Mouse (Mus musculus) midbrain, embryonic 11.5 days (tissue): ENCODE results near the gene Afp. TPM values are rescaled to one million over a fixed set of nuclear protein-coding genes. Genes with fewer than 3 reads are reported as not detected.
A peak's percentile ranks its signal among the peaks of the same experiment; 100 is the strongest.

Source experiments
- ATAC-seq: fragments of 200-750 bp; cut with Nextera tagmentation; 2 replicates; pipeline ENCODE4 v1.8.0; 2017; ENCODE audit warnings: moderate TSS enrichment, moderate library complexity; ENCODE audit not compliant: low FRiP score
- DNase-seq: peaks from one replicate; pipeline ENCODE4 v3.0.0; 2015; ENCODE audit warnings: low spot score; ENCODE audit errors: missing footprints
- H3K27ac ChIP-seq: fragments of 300-500 bp; sonication (generic); 2 replicates; pipeline ENCODE4 v1.5.1; 2014; ENCODE audit warnings: low read depth, low read length
- H3K27me3 ChIP-seq: fragments of 300-500 bp; sonication (generic); 2 replicates; pipeline ENCODE4 v1.6.1; 2014; ENCODE audit warnings: mild to moderate bottlenecking, low read length, moderate library complexity, mixed read lengths; ENCODE audit not compliant: control insufficient read depth, insufficient read depth
- H3K36me3 ChIP-seq: fragments of 300-500 bp; sonication (generic); 2 replicates; pipeline ENCODE4 v1.6.1; 2014; ENCODE audit warnings: mild to moderate bottlenecking, low read length, moderate library complexity, mixed read lengths; ENCODE audit not compliant: control insufficient read depth, insufficient read depth
- H3K4me1 ChIP-seq: fragments of 300-500 bp; sonication (generic); 2 replicates; pipeline ENCODE4 v1.6.1; 2014; ENCODE audit warnings: low read length; ENCODE audit not compliant: control insufficient read depth, insufficient read depth
- H3K4me2 ChIP-seq: fragments of 300-500 bp; sonication (generic); 2 replicates; pipeline ENCODE4 v1.6.1; 2014; ENCODE audit warnings: mild to moderate bottlenecking, moderate library complexity
- H3K4me3 ChIP-seq: fragments of 300-500 bp; sonication (generic); 2 replicates; pipeline ENCODE4 v1.5.1; 2014; ENCODE audit warnings: low read depth, low read length
- H3K9ac ChIP-seq: fragments of 300-500 bp; sonication (generic); 2 replicates; pipeline ENCODE4 v1.6.1; 2014; ENCODE audit warnings: low read length
- H3K9me3 ChIP-seq: fragments of 300-500 bp; sonication (generic); 2 replicates; pipeline ENCODE4 v1.6.1; 2016; ENCODE audit warnings: low read length; ENCODE audit not compliant: control insufficient read depth
- WGBS: fragments of 180-500 bp; shearing (Covaris S2); extraction: QIAGEN DNeasy Blood & Tissue Kit; methylation state at CpG from one replicate; pipeline ENCODE4 v1.1.7; 2014; 5-methylcytosine and 5-hydroxymethylcytosine counted together
- polyA plus RNA-seq: library from polyadenylated mRNA; unstranded; fragments of >200 nt; fragmentation: Nextera tagmentation; extraction: Ambion mirVana; gene quantifications from 2 replicates; pipeline ENCODE4 v1.2.1, GENCODE M21; 2014

Gene Afp
- polyA plus RNA-seq, result not detected in 2 replicates

DNA sequence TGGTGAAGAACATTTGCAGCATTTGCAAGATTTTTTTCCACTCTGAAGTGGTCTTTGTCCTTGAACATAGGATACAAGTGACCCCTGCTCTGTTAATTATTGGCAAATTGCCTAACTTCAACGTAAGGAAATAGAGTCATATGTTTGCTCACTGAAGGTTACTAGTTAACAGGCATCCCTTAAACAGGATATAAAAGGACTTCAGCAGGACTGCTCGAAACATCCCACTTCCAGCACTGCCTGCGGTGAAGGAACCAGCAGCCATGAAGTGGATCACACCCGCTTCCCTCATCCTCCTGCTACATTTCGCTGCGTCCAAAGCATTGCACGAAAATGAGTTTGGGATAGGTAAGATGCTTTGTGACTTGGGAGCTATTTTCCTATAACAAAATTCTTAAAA, at the start of gene Afp:
Gene Afp, plus strand, starts transcription at position 220 of the 400 bp plus-strand sequence.
- no peaks in the 10 kb centered on the region for H3K27me3 ChIP-seq
- no peaks in the 10 kb centered on the region for H3K36me3 ChIP-seq
- no peak for ATAC-seq
- no peak within 1 kb of the TSS for H3K4me3 ChIP-seq
- H3K9ac ChIP-seq, result no peak within 1 kb of the TSS
- peak; percentile 14 for DNase-seq
- no peak within 1 kb of the TSS for H3K27ac ChIP-seq
- WGBS, result 87% methylated on average over 7 of the region's 7 CpGs
- H3K4me2 ChIP-seq, result no peak within 1 kb of the TSS
- H3K9me3 ChIP-seq, result no peaks in the 10 kb centered on the region
- H3K4me1 ChIP-seq, result no peaks in the 10 kb centered on the region

DNA sequence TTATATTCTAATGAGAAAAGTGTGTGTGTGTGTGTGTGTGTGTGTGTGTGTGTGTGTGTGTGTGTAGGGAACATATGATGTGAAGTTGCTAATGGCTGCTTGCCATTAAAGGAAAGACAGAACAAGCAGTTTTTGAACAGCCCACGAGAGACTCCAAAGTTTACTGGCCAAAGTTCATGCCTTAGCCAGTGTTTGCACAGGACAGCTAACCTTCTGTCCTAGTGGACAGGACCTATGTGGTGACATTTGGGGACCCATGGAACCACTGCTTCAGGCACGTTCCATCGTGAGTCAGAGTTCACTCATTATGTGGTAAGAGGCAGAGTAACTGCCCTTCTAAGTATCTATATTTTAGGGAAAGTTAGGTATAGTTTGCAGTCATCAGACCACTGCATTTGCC, 43.0 kb upstream of the Afp start:
- ATAC-seq, result no peak
- Histone ChIP-seq H3K27ac (no peak overlapping the region), H3K4me2 (no peak overlapping the region), H3K36me3 (no peaks in the 10 kb centered on the region), H3K4me1 (no peaks in the 10 kb centered on the region), H3K27me3 (no peaks in the 10 kb centered on the region), H3K9me3 (no peaks in the 10 kb centered on the region), H3K9ac (no peak overlapping the region), H3K4me3 (no peak overlapping the region)
- 89% methylated on average over 3 of the region's 3 CpGs for WGBS
- DNase-seq, result no peak

DNA sequence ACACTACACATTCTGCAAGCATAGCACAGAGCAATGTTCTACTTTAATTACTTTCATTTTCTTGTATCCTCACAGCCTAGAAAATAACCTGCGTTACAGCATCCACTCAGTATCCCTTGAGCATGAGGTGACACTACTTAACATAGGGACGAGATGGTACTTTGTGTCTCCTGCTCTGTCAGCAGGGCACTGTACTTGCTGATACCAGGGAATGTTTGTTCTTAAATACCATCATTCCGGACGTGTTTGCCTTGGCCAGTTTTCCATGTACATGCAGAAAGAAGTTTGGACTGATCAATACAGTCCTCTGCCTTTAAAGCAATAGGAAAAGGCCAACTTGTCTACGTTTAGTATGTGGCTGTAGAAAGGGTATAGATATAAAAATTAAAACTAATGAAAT, 40.6 kb upstream of the Afp start:
- Histone ChIP-seq H3K9ac (no peak overlapping the region), H3K4me2 (no peak overlapping the region), H3K27ac (no peak overlapping the region), H3K27me3 (no peaks in the 10 kb centered on the region), H3K36me3 (no peaks in the 10 kb centered on the region), H3K4me3 (no peak overlapping the region), H3K4me1 (no peaks in the 10 kb centered on the region), H3K9me3 (no peaks in the 10 kb centered on the region)
- WGBS, result 87% methylated on average over 5 of the region's 5 CpGs
- ATAC-seq, result no peak
- DNase-seq, result no peak

DNA sequence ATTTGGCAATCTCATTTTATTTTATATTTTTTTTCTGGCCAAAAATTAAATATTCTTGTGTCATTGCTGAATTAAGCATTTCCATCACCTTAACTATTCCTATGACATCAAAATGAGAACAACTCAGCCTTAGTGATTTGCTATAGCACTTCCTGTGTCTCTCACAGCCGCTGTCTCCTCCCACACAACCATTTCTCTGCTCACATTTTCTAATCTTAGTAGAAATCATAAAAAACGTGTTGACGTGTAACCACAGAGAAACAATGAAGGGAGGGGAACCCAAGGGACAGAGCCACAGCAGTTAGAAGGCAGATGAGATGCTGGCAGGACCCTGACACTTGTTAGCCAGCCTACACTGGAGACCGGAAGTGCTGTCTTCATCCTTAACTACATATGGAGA, 37.8 kb upstream of the Afp start:
- DNase-seq (no peak), ATAC-seq (no peak)
- H3K27me3 ChIP-seq, result no peaks in the 10 kb centered on the region
- WGBS, result 76% methylated on average over 4 of the region's 4 CpGs
- H3K9ac ChIP-seq, result no peak overlapping the region
- H3K9me3 ChIP-seq, result no peaks in the 10 kb centered on the region
- H3K4me1 ChIP-seq, result no peaks in the 10 kb centered on the region
- H3K4me3 ChIP-seq, result no peak overlapping the region
- H3K27ac ChIP-seq, result no peak overlapping the region
- no peak overlapping the region for H3K4me2 ChIP-seq
- H3K36me3 ChIP-seq, result no peaks in the 10 kb centered on the region

DNA sequence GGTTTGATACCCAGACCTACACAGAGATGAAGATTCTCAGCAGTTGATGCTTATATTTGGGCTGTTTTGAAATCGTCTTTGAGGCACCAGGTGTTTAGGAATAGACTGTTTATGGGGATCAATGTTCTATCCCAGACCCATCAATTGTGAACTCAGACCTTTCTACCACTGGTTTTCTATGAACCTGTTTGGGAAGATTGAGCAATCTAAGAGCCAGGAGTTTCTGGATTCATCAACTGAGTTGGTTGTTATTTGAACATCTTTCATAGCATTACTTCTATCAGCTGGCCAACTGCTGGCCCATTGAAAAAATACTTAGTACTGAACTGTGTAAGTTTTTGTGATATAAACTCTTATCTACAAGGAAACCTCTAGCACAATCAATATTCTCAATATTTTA, 33.3 kb upstream of the Afp start:
- no peaks in the 10 kb centered on the region for H3K27me3 ChIP-seq
- H3K36me3 ChIP-seq, result no peaks in the 10 kb centered on the region
- ATAC-seq (no peak), DNase-seq (no peak)
- H3K4me3 ChIP-seq, result no peak overlapping the region
- H3K9ac ChIP-seq, result no peak overlapping the region
- H3K4me1 ChIP-seq, result no peaks in the 10 kb centered on the region
- H3K4me2 ChIP-seq, result no peak overlapping the region
- no peaks in the 10 kb centered on the region for H3K9me3 ChIP-seq
- H3K27ac ChIP-seq, result no peak overlapping the region
- 83% methylated on average over 1 of the region's 1 CpGs for WGBS

DNA sequence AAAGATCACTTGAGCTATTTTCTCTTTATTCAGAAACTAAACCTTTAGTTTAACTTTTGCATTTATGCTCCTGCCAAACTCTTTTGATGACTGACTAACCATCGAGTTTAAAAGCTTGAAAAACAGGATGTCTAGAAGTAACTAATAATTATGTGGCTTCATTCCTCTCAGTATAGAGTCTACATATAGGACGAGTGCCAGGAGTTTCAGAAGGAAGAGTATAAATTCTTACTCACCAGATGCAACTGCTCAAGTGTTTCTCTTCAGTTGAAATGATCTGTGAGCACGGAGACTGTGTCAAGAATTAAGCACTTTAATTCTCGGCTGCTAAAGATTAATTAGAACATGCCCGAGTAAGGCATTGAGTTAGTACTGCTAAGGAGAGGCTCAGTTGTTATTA, 31.8 kb upstream of the Afp start:
- Histone ChIP-seq H3K4me3 (no peak overlapping the region), H3K36me3 (no peaks in the 10 kb centered on the region), H3K9ac (no peak overlapping the region), H3K4me1 (no peaks in the 10 kb centered on the region), H3K4me2 (no peak overlapping the region), H3K27ac (no peak overlapping the region), H3K9me3 (no peaks in the 10 kb centered on the region), H3K27me3 (no peaks in the 10 kb centered on the region)
- 80% methylated on average over 5 of the region's 5 CpGs for WGBS
- ATAC-seq (no peak), DNase-seq (no peak)

DNA sequence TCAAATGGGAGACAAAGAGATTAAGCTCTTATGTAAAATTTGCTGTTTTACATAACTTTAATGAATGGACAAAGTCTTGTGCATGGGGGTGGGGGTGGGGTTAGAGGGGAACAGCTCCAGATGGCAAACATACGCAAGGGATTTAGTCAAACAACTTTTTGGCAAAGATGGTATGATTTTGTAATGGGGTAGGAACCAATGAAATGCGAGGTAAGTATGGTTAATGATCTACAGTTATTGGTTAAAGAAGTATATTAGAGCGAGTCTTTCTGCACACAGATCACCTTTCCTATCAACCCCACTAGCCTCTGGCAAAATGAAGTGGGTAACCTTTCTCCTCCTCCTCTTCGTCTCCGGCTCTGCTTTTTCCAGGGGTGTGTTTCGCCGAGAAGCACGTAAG, 29.9 kb upstream of the Afp start, which contains the start of gene Alb:
Gene Alb, plus strand, starts transcription at position 279 of the 400 bp plus-strand sequence.
- no peak within 1 kb of the TSS for H3K4me2 ChIP-seq
- no peak within 1 kb of the TSS for H3K4me3 ChIP-seq
- no peak within 1 kb of the TSS for H3K9ac ChIP-seq
- H3K27me3 ChIP-seq, result no peaks in the 10 kb centered on the region
- H3K4me1 ChIP-seq, result no peaks in the 10 kb centered on the region
- no peak within 1 kb of the TSS for H3K27ac ChIP-seq
- WGBS, result 93% methylated on average over 8 of the region's 8 CpGs
- no peaks in the 10 kb centered on the region for H3K36me3 ChIP-seq
- DNase-seq (no peak), ATAC-seq (no peak)
- H3K9me3 ChIP-seq, result no peaks in the 10 kb centered on the region

DNA sequence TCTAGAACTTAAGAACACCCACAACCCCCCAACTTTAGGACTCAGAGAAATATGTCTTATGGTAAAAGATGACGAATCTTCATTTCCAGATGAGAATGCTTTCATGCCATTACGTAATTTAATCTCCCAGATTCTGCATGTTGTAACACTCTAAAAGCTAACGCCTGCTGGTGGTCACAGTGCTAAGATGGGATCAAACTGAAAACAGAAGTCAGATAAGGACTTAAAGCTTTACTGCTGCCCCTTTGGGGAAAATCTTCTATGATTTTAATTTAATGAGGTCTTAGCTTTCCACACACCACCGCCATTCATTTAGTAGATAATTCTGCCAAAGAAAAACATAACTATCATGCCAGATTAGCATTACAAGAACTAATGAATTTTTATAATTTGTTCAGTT, 23.7 kb upstream of the Afp start:
- ATAC-seq (no peak), DNase-seq (peak; percentile 74)
- H3K36me3 ChIP-seq, result no peaks in the 10 kb centered on the region
- H3K27me3 ChIP-seq, result no peaks in the 10 kb centered on the region
- no peaks in the 10 kb centered on the region for H3K9me3 ChIP-seq
- no peak overlapping the region for H3K27ac ChIP-seq
- H3K4me3 ChIP-seq, result no peak overlapping the region
- peaks cover 2% of the 10 kb centered on the region; the same call in 1 of the 2 replicates for H3K4me1 ChIP-seq
- H3K9ac ChIP-seq, result no peak overlapping the region
- 68% methylated on average over 4 of the region's 4 CpGs for WGBS
- H3K4me2 ChIP-seq, result no peak overlapping the region

DNA sequence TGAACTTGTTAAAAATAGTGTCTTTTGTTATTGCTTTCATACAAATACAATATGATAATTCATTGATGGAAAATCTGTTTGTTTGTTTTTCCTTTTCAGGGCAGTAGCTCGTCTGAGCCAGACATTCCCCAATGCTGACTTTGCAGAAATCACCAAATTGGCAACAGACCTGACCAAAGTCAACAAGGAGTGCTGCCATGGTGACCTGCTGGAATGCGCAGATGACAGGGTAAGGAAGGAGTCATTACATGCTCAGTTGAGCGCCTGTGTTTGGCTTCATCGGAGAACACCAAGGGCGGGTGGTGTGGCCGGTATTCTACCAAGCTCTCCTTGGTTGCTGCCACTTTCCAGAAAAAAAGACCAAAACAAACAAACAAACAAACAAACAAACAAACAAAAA, 23.3 kb upstream of the Afp start:
- 27% methylated on average over 6 of the region's 6 CpGs for WGBS
- H3K4me2 ChIP-seq, result no peak overlapping the region
- ATAC-seq, result peak; percentile 58; the same call in 1 of the 2 replicates

More for the DNA sequence above, 23.3 kb upstream of the Afp start:
- DNase-seq, result peak; percentile 84
- H3K9me3 ChIP-seq, result no peaks in the 10 kb centered on the region
- no peak overlapping the region for H3K9ac ChIP-seq
- no peaks in the 10 kb centered on the region for H3K36me3 ChIP-seq
- no peak overlapping the region for H3K27ac ChIP-seq
- no peak overlapping the region for H3K4me3 ChIP-seq
- H3K27me3 ChIP-seq, result no peaks in the 10 kb centered on the region
- H3K4me1 ChIP-seq, result peaks cover 2% of the 10 kb centered on the region; the same call in 1 of the 2 replicates
